Mouse (Mus musculus) liver, adult 2 months (tissue): Measurements from ENCODE around the gene Ildr1. TPM values are rescaled to one million over a fixed set of nuclear protein-coding genes. Genes with fewer than 3 reads are reported as not detected.
A peak's percentile ranks its signal among the peaks of the same experiment; 100 is the strongest.

Source experiments
- DNase-seq: peaks from one replicate; pipeline ENCODE4 v3.0.0-alpha.2; 2011; ENCODE audit warnings: low read depth, low spot score; ENCODE audit errors: extremely low read depth
- H3K27ac ChIP-seq: fragments of 200-500 bp; replicated peaks from 2 replicates; pipeline ENCODE4 v1.5.1; 2012; ENCODE audit warnings: low read depth, mild to moderate bottlenecking, control low read depth, inconsistent platforms, low read length; ENCODE audit not compliant: insufficient read depth
- H3K27me3 ChIP-seq: fragments of 200-500 bp; 2 replicates; pipeline ENCODE4 v1.6.1; 2012; ENCODE audit warnings: mild to moderate bottlenecking, moderate library complexity, low read length, inconsistent platforms; ENCODE audit not compliant: control insufficient read depth, insufficient read depth
- H3K36me3 ChIP-seq: fragments of 200-500 bp; 2 replicates; pipeline ENCODE4 v1.6.1; 2012; ENCODE audit warnings: low read length, inconsistent platforms; ENCODE audit not compliant: control insufficient read depth, insufficient read depth
- H3K4me1 ChIP-seq: fragments of 200-500 bp; 2 replicates; pipeline ENCODE4 v1.6.1; 2011; ENCODE audit warnings: low read length; ENCODE audit not compliant: control insufficient read depth, insufficient read depth
- H3K4me3 ChIP-seq: fragments of 200-500 bp; 2 replicates; pipeline ENCODE4 v1.5.1; 2011; ENCODE audit warnings: low read depth, mild to moderate bottlenecking, control low read depth, low read length, moderate library complexity; ENCODE audit not compliant: insufficient read depth
- H3K79me2 ChIP-seq: fragments of 200-500 bp; 2 replicates; pipeline ENCODE4 v1.6.1; 2012; ENCODE audit warnings: inconsistent platforms, mild to moderate bottlenecking, low read length, moderate library complexity; ENCODE audit not compliant: control insufficient read depth, insufficient read depth
- H3K9ac ChIP-seq: fragments of 200-500 bp; 2 replicates; pipeline ENCODE4 v1.6.1; 2012; ENCODE audit warnings: low read depth, mild to moderate bottlenecking, control low read depth, inconsistent platforms, low read length
- CTCF ChIP-seq: fragments of 200-500 bp; IDR thresholded peaks from 2 replicates; pipeline ENCODE4 v1.5.1; 2011; ENCODE audit warnings: low read depth, low read length, control low read depth
- POLR2A ChIP-seq: fragments of 200-500 bp; IDR thresholded peaks from 2 replicates; pipeline ENCODE4 v1.6.1; 2011; ENCODE audit warnings: low read length, control low read depth; ENCODE audit not compliant: insufficient read depth; ENCODE audit errors: extremely low read depth
- WGBS: fragments of 180-500 bp; shearing (Covaris S2); methylation state at CpG from one replicate; pipeline ENCODE4 v1.1.7; 2018; 5-methylcytosine and 5-hydroxymethylcytosine counted together
- polyA plus RNA-seq: library from polyadenylated mRNA; depleted of rRNA; stranded (reverse); fragments of >200 nt; gene quantifications from 2 replicates; pipeline ENCODE4 v1.2.3, GENCODE M21; 2012; rRNA removed
- total RNA-seq: library from RNA; depleted of rRNA; stranded (reverse); fragments of >200 nt; gene quantifications from 2 replicates; pipeline ENCODE4 v1.2.3, GENCODE M21; 2014; rRNA removed

Gene Ildr1
- total RNA-seq (0.34 and 0.37 TPM in 2 replicates), polyA plus RNA-seq (0.11 and 0.15 TPM in 2 replicates)

DNA sequence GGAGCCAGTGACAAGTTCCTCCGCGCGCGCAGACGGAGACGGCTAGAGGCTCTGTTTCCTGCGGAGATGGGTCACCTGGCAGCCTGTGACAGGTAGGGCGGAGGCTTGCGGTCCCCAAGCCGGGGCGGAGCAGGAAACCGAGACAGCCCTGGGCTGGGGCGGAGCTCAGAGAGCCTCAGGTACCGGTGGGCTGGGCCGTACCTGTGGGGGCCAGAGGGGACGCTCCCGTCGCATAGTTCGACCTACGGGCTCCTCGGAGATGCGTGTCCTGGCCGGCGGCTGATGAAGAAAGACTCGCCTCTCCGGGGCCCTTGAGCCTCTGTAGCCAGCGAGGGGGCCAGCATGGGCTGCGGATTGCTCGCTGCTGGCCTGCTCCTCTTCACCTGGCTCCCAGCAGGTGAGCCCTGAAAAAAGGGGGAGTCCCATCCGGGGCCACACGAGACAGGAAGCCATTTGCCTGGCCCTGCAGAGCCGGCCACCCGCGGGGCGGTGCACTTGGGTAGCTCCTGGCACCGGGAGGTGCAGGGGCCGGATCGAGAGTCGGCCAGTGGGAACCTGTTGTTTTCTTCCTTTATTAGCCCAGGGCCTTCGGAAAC is at the start of gene Ildr1:
Gene Ildr1 (plus strand): TSS at position 161 of the 596 bp plus-strand sequence.
- WGBS: 6% methylated on average over 40 of the region's 40 CpGs
- H3K4me1 ChIP-seq: no peaks in the 10 kb centered on the region
- H3K79me2 ChIP-seq: no peaks in the 10 kb centered on the region
- DNase-seq: no peak
- H3K4me3 ChIP-seq: peak within 1 kb of the TSS; percentile 35; the same call in 1 of the 2 replicates
- H3K36me3 ChIP-seq: no peaks in the 10 kb centered on the region
- no peaks in the 10 kb centered on the region; the same call in 1 of the 2 replicates for H3K27me3 ChIP-seq
- TF ChIP-seq CTCF (no peak), POLR2A (no peak)
- H3K27ac ChIP-seq: no peak within 1 kb of the TSS
- no peak within 1 kb of the TSS for H3K9ac ChIP-seq

DNA sequence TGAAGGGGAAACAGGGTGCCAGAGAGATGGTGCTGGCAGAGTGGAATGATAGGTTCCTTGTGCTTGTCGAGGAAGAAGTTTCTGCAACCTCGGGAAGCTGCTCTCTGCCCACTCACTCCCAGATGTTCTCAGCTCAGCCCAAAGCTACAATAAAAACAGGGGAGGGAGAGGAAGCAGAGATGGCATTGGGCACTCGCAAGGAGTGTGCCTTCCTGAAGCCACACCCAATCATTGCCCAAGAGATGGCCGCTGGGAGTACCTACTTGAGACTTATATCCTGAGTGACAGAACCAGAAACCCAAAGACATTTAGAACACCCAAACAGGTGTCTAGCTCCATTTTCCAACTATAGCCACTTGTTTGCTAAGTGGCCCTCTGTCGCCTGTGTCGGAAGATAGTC is 48.7 kb upstream of the Ildr1 start:
- H3K9ac ChIP-seq: no peak overlapping the region
- H3K79me2 ChIP-seq: no peaks in the 10 kb centered on the region
- no peak for DNase-seq
- no peaks in the 10 kb centered on the region for H3K27me3 ChIP-seq
- TF ChIP-seq CTCF (no peak), POLR2A (no peak)
- H3K36me3 ChIP-seq: no peaks in the 10 kb centered on the region
- 80% methylated on average over 6 of the region's 6 CpGs for WGBS
- H3K4me1 ChIP-seq: no peaks in the 10 kb centered on the region
- H3K27ac ChIP-seq: no peak overlapping the region
- no peak overlapping the region for H3K4me3 ChIP-seq

GRCm38 (mm10) chr16:36649304-36649703 is 44.5 kb upstream of the Ildr1 start:
- no peak overlapping the region for H3K9ac ChIP-seq
- no peak for TF ChIP-seq CTCF
- TF ChIP-seq POLR2A: no peak
- H3K36me3 ChIP-seq: no peaks in the 10 kb centered on the region
- no peaks in the 10 kb centered on the region for H3K79me2 ChIP-seq
- no peak overlapping the region for H3K27ac ChIP-seq
- WGBS: 76% methylated on average over 3 of the region's 3 CpGs
- no peaks in the 10 kb centered on the region for H3K27me3 ChIP-seq
- H3K4me3 ChIP-seq: no peak overlapping the region
- DNase-seq: no peak
- H3K4me1 ChIP-seq: no peaks in the 10 kb centered on the region

GRCm38 (mm10) chr16:36650511-36650910 is 43.3 kb upstream of the Ildr1 start:
- no peak overlapping the region for H3K27ac ChIP-seq
- H3K9ac ChIP-seq: no peak overlapping the region
- WGBS: 84% methylated on average over 4 of the region's 4 CpGs
- H3K27me3 ChIP-seq: no peaks in the 10 kb centered on the region
- no peaks in the 10 kb centered on the region for H3K36me3 ChIP-seq
- no peak overlapping the region for H3K4me3 ChIP-seq
- TF ChIP-seq CTCF: no peak
- TF ChIP-seq POLR2A: no peak
- no peaks in the 10 kb centered on the region for H3K4me1 ChIP-seq
- DNase-seq: no peak
- no peaks in the 10 kb centered on the region for H3K79me2 ChIP-seq

GRCm38 (mm10) chr16:36651174-36651766 is 42.5 kb upstream of the Ildr1 start:
- TF ChIP-seq CTCF (no peak), POLR2A (no peak)
- WGBS: 75% methylated on average over 6 of the region's 6 CpGs

GRCm38 (mm10) chr16:36655199-36655598 is 38.6 kb upstream of the Ildr1 start:
- Histone ChIP-seq H3K9ac (no peak overlapping the region), H3K79me2 (no peaks in the 10 kb centered on the region), H3K36me3 (no peaks in the 10 kb centered on the region), H3K4me3 (no peak overlapping the region), H3K4me1 (no peaks in the 10 kb centered on the region), H3K27ac (no peak overlapping the region), H3K27me3 (no peaks in the 10 kb centered on the region)
- WGBS: 95% methylated on average over 1 of the region's 1 CpGs
- DNase-seq: peak; percentile 33
- TF ChIP-seq POLR2A: no peak
- TF ChIP-seq CTCF: no peak

More at GRCm38 (mm10) chr16:36651174-36651766, 42.5 kb upstream of the Ildr1 start:
- DNase-seq: no peak
- H3K27ac ChIP-seq: no peak overlapping the region
- H3K4me3 ChIP-seq: no peak overlapping the region
- no peaks in the 10 kb centered on the region for H3K4me1 ChIP-seq
- H3K79me2 ChIP-seq: no peaks in the 10 kb centered on the region
- H3K9ac ChIP-seq: no peak overlapping the region
- H3K36me3 ChIP-seq: no peaks in the 10 kb centered on the region
- no peaks in the 10 kb centered on the region for H3K27me3 ChIP-seq
